Mouse (Mus musculus): Measurements from ENCODE around the gene Coq2.

Gene Coq2

DNA sequence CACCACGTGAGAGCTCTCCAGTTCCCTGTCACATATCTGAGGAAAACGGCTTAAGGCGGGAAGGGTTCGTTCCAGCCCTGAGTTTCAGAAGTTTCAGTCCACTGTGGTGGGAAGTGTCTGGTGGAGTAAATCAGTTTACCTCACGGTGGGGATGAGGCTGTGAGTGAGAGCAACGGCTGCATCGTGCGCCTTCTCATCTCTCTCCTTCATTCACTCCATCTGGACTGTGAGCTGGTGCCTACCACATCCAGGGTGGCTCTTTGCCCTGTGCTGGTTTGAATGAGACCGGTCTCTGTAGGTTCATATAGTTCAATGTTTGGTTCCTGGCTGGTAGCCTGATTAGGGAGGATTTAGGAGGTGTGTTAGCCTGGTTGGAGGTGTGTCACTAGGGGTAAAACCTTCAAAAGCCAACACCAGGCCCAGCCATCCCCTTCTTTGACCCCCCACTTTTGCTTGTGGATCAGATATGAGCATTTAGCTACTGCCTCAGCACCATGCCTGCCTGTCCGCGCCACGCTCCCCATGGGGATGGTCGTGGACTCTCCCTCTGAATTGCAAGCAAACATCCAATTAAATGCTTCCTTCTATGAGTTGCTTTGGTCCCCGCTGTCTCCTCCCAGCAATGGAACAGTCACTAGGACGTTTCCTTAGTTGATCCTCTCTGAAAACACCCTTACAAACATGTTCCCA is 55.2 kb downstream of the Coq2 start:
- no peak for DNase-seq

DNA sequence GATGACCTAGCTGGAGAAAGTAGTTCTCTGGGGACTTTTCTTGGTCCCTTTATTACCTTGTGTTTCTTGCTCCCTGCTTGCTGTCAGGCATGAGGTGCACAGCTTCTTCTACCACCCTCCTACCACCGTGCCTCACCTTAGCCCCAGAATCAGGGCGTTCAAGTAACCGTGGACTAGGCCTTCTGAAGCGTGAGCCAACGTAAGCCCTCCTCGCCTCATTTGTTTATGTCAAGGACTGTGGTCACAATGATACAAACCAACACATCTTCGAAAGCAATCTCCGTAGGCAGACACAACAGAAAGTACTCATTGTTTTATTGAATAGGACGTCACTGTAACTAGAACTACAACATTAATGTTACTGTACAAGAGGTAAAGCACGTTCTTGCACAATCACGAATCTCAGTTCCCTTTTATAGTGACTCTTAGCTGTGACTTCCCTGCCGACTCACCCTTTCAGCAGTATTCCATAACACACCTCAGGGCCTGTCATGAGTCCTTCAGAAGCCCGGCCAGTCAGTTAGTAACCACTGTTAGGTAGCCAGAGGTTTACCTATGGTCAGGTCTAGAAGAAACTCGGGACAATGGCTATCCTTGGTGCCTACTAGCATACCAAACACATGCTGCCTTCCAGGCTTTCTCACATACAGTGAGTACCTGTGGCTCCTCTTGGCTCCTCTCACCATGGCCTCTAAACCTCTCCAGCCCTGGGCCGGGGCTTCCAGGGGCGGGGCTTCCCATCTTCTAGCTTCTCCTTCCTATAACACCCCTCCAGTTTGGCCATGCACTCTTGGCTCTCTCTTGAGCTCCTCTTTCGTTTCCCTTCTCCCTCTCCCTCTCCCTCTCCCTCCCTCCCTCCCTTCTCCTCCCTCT is 60.8 kb downstream of the Coq2 start:
- no peak for DNase-seq

DNA sequence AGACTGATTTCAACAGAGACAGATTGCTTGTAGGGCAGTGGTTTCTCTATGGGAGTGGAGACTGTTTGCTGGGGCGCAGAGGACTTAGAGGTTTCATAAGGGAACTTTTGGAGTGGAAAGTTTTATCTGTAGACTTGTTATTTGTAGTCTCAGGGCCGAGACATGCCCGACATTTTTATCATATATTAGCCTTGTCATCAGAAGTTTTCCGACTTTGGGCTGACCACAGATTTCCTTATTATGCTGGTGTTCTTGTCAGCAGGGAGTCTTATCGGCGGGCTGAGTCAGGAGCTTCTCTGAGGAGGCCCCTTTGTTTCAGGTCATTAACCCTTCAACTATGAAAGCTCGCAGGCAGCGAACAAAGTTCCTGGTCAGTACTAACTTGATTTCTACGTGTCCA is 67.1 kb downstream of the Coq2 start:
- no peak for DNase-seq

DNA sequence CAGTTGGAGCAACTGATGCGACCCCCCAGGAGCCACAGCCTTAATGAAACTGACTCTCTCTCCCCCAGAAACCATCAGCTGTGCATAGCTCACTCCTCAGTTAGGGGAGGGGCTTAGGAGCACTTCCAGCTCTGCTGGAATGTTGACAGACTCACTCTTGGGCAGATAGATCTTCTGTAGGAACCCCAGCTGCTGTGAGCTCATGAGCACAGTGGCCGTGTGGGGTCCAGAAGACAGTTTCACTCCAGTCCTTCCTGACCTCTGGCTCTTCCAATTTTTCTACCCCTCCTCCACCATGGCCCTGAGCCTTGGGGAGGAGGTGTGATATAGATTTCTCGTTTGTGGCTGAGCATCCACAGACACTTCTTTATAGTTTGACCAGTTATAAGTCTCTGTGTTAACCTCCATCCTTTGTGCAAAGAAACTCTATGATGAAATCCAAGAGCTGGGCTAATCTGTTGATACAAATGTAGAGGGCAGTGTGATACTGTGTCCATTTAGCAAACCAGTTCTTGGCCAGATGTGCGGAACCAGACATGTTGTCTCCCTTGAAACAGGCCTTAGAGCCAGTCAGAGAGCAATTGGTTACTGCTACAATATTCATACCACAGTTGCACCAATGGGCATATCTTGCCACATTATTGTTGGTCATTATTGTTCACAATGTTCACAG is 67.7 kb downstream of the Coq2 start:
- no peak for DNase-seq

DNA sequence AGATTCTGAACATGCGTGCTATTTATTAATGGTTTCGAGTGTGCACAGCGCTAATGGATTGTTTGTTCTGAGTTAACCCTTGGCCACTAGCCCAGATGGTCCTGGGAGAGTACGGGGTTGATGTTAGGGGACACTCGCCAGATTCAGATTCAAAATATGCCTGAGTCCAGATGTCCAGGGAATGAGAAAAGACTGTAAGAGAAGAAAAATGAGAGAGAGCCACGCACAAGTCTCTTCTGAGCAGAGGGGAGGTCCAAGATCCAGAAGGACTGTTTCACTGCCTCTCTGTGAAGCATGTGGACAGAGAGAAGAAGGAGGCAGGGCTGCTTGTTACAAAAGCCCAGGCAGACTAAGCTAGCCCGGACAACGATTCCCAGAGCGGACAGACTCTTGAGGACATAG is 69.1 kb downstream of the Coq2 start:
- no peak for DNase-seq

All from right cerebral cortex, postnatal 14 days (tissue).